In genomic region chr5:126281057-126281728, GRCm38 (mm10) we compare ENCODE assay signal across 16 mouse cellular contexts.
DNase-seq lines count a peak whose midpoint lies in the region; ATAC-seq and TF ChIP-seq lines count a peak whose summit lies in the region.
"Had no signal": no experiment of that assay in that cellular context is flagged by ENCODE, and none has a peak within 500 bp of the region (broad histone marks: within the 10 kb centered on the region; RNA-seq: fewer than 3 reads in every experiment).

No protein-coding gene starts in this region.

- H3K9ac ChIP-seq in forebrain, embryonic 14.5 days (ENCODE audit: low read length): no peak overlapping the region
- no peak overlapping the region for H3K9ac ChIP-seq in forebrain, embryonic 15.5 days (replicated peaks)
- no peak overlapping the region for H3K9ac ChIP-seq in neural tube, embryonic 11.5 days (ENCODE audit: low read length)
- H3K9ac ChIP-seq in limb, embryonic 13.5 days: no peak overlapping the region
- no peak overlapping the region for H3K9ac ChIP-seq in lung, postnatal 0 days (replicated peaks; ENCODE audit: low read depth)
- H3K9ac ChIP-seq: hindbrain, embryonic 14.5 days; liver, embryonic 12.5 days had no signal

- no peaks in the 10 kb centered on the region for H3K9me3 ChIP-seq in forebrain, embryonic 14.5 days (replicated peaks; ENCODE audit: control insufficient read depth, low read length)
- H3K9me3 ChIP-seq in forebrain, embryonic 15.5 days: no peaks in the 10 kb centered on the region
- H3K9me3 ChIP-seq in neural tube, embryonic 11.5 days (ENCODE audit: control insufficient read depth, low read length): no peaks in the 10 kb centered on the region
- H3K9me3 ChIP-seq in limb, embryonic 13.5 days: no peaks in the 10 kb centered on the region
- no peaks in the 10 kb centered on the region for H3K9me3 ChIP-seq in lung, postnatal 0 days (ENCODE audit: low read length)
- H3K9me3 ChIP-seq: liver, embryonic 12.5 days had no signal

- no peaks in the 10 kb centered on the region for H3K27me3 ChIP-seq in forebrain, embryonic 14.5 days (replicated peaks; ENCODE audit: control insufficient read depth, insufficient read depth, low read length)
- no peaks in the 10 kb centered on the region for H3K27me3 ChIP-seq in forebrain, embryonic 15.5 days
- H3K27me3 ChIP-seq in neural tube, embryonic 11.5 days (ENCODE audit: control insufficient read depth, insufficient read depth, low read length): no peaks in the 10 kb centered on the region
- no peaks in the 10 kb centered on the region for H3K27me3 ChIP-seq in limb, embryonic 13.5 days
- no peaks in the 10 kb centered on the region for H3K27me3 ChIP-seq in lung, postnatal 0 days (replicated peaks; ENCODE audit: insufficient read depth, low read length)
- H3K27me3 ChIP-seq: liver, embryonic 12.5 days had no signal

- no peak for TF ChIP-seq EP300 in lung, postnatal 0 days (IDR thresholded peaks at IDR 0.05)

- no peak overlapping the region for H3K27ac ChIP-seq in forebrain, embryonic 14.5 days (ENCODE audit: low read depth, low read length)
- no peak overlapping the region for H3K27ac ChIP-seq in forebrain, embryonic 15.5 days (replicated peaks)
- no peak overlapping the region for H3K27ac ChIP-seq in neural tube, embryonic 11.5 days (ENCODE audit: low read depth, low read length)
- no peak overlapping the region; the same call in 1 of the 2 replicates for H3K27ac ChIP-seq in limb, embryonic 13.5 days
- H3K27ac ChIP-seq in lung, postnatal 0 days (ENCODE audit: low read length): no peak overlapping the region
- H3K27ac ChIP-seq: hindbrain, embryonic 14.5 days; liver, embryonic 12.5 days had no signal

- H3K36me3 ChIP-seq in forebrain, embryonic 14.5 days (ENCODE audit: control insufficient read depth, insufficient read depth, low read length): no peaks in the 10 kb centered on the region
- H3K36me3 ChIP-seq in forebrain, embryonic 15.5 days: no peaks in the 10 kb centered on the region
- no peaks in the 10 kb centered on the region for H3K36me3 ChIP-seq in neural tube, embryonic 11.5 days (ENCODE audit: control insufficient read depth, insufficient read depth, low read length)
- H3K36me3 ChIP-seq in limb, embryonic 13.5 days: no peaks in the 10 kb centered on the region
- no peaks in the 10 kb centered on the region for H3K36me3 ChIP-seq in lung, postnatal 0 days (ENCODE audit: insufficient read depth, low read length)
- H3K36me3 ChIP-seq: G1E; liver, embryonic 12.5 days had no signal

- WGBS in forebrain, embryonic 14.5 days: 14% methylated on average over 10 of the region's 10 CpGs
- 15% methylated on average over 10 of the region's 10 CpGs for WGBS in forebrain, embryonic 15.5 days
- WGBS in neural tube, embryonic 11.5 days: 21% methylated on average over 10 of the region's 10 CpGs
- WGBS in limb, embryonic 13.5 days: 18% methylated on average over 10 of the region's 10 CpGs
- 33% methylated on average over 10 of the region's 10 CpGs for WGBS in lung, postnatal 0 days

- H3K4me1 ChIP-seq in forebrain, embryonic 14.5 days (ENCODE audit: control insufficient read depth, insufficient read depth, low read length): peaks cover 4% of the 10 kb centered on the region; the same call in 1 of the 2 replicates
- H3K4me1 ChIP-seq in forebrain, embryonic 15.5 days: peaks cover 8% of the 10 kb centered on the region; the same call in 1 of the 2 replicates
- H3K4me1 ChIP-seq in neural tube, embryonic 11.5 days (ENCODE audit: control insufficient read depth, insufficient read depth, low read length): no peaks in the 10 kb centered on the region
- peaks cover 19% of the 10 kb centered on the region for H3K4me1 ChIP-seq in limb, embryonic 13.5 days
- H3K4me1 ChIP-seq in lung, postnatal 0 days (ENCODE audit: insufficient read depth, low read depth, low read length): no peaks in the 10 kb centered on the region
- H3K4me1 ChIP-seq: liver, embryonic 12.5 days had no signal

- no peak overlapping the region for H3K4me3 ChIP-seq in forebrain, embryonic 14.5 days (ENCODE audit: low read depth, low read length)
- H3K4me3 ChIP-seq in forebrain, embryonic 15.5 days: no peak overlapping the region
- no peak overlapping the region for H3K4me3 ChIP-seq in neural tube, embryonic 11.5 days (ENCODE audit: low read depth, low read length)
- no peak overlapping the region for H3K4me3 ChIP-seq in limb, embryonic 13.5 days
- H3K4me3 ChIP-seq in lung, postnatal 0 days (ENCODE audit: low read depth, low read length): no peak overlapping the region
- H3K4me3 ChIP-seq: erythroblast, embryonic 14.5 days; liver, embryonic 12.5 days had no signal

- no peak for TF ChIP-seq CTCF in lung, postnatal 0 days (IDR thresholded peaks at IDR 0.05)

- DNase-seq in forebrain, embryonic 14.5 days (ENCODE audit: low spot score): peak; percentile 19
- peak; percentile 11 for DNase-seq in neural tube, embryonic 11.5 days (ENCODE audit: low spot score)
- no peak for DNase-seq in neural tube, embryonic 10.5 days (ENCODE audit: extremely low spot score, low spot score)
- DNase-seq in thymus, postnatal 14 days: no peak
- no peak for DNase-seq in lung, postnatal 0 days (ENCODE audit: low spot score)
- no peak for DNase-seq in thymus, adult 18-20 months
- DNase-seq: adrenal gland, postnatal 36 days; kidney, adult 2 months; lung, postnatal 10 days had no signal

- no peak overlapping the region for H3K4me2 ChIP-seq in forebrain, embryonic 14.5 days (ENCODE audit: low read length)
- H3K4me2 ChIP-seq in forebrain, embryonic 15.5 days (replicated peaks): no peak overlapping the region
- no peak overlapping the region for H3K4me2 ChIP-seq in neural tube, embryonic 11.5 days (ENCODE audit: low read depth)
- peak overlapping the region; percentile 46 for H3K4me2 ChIP-seq in limb, embryonic 13.5 days (replicated peaks)
- no peak overlapping the region for H3K4me2 ChIP-seq in lung, postnatal 0 days (replicated peaks; ENCODE audit: low read depth, low read length)
- H3K4me2 ChIP-seq: heart, embryonic 11.5 days; hindbrain, embryonic 14.5 days; liver, embryonic 12.5 days had no signal

- ATAC-seq in forebrain, embryonic 14.5 days: no peak
- no peak for ATAC-seq in forebrain, embryonic 15.5 days (replicated peaks)
- no peak for ATAC-seq in neural tube, embryonic 11.5 days (ENCODE audit: insufficient read depth, low FRiP score, low TSS enrichment)
- no peak; the same call in 1 of the 2 replicates for ATAC-seq in limb, embryonic 13.5 days (ENCODE audit: low FRiP score, low read depth)
- ATAC-seq in lung, postnatal 0 days: no peak
- ATAC-seq: liver, embryonic 12.5 days had no signal

Comparison
In these comparisons a context has a peak if more than half of its experiments do, and no peak if none do; other contexts are left out.
1. DNase-seq: peak in forebrain, embryonic 14.5 days (single experiment) and neural tube, embryonic 11.5 days (single experiment); none in neural tube, embryonic 10.5 days (single experiment), thymus, postnatal 14 days (single experiment), lung, postnatal 0 days (single experiment) and thymus, adult 18-20 months (0 of 2).